Mouse (Mus musculus): ENCODE data around the gene Nhlrc4. TPM values are rescaled to one million over a fixed set of nuclear protein-coding genes. Genes with fewer than 3 reads are reported as not detected.

Gene Nhlrc4
- polyA plus RNA-seq, 1 experiment = not detected

- WGBS = 30% methylated on average over 2 of the region's 2 CpGs
- DNase-seq (ENCODE audit: low read depth, low spot score) = no peak
Observed at GRCm38 (mm10) chr17:25893975-25894617, 50.7 kb downstream of the Nhlrc4 start.

Other genes starting within 250 kb of the Nhlrc4 start
- gene Gng13, start 227.8 kb downstream of the Nhlrc4 start, polyA plus RNA-seq (2012; rRNA removed) = 0.23 and 0.37 TPM in 2 replicates
- 18.4 and 20.4 TPM in 2 replicates for gene Chtf18, start 217.5 kb downstream of the Nhlrc4 start, polyA plus RNA-seq (2012; rRNA removed)
- 22.1 and 22.9 TPM in 2 replicates for gene Rpusd1, start 217.3 kb downstream of the Nhlrc4 start, polyA plus RNA-seq (2012; rRNA removed)
- gene Mslnl, start 208.9 kb downstream of the Nhlrc4 start, polyA plus RNA-seq (2012; rRNA removed) = 0.24 and 0.26 TPM in 2 replicates
- gene Msln, start 190.6 kb downstream of the Nhlrc4 start, polyA plus RNA-seq (2012; rRNA removed) = 4.8 and 8.4 TPM in 2 replicates
- gene Narfl, start 171.2 kb downstream of the Nhlrc4 start, polyA plus RNA-seq (2012; rRNA removed) = 19.6 and 30.2 TPM in 2 replicates
- 24.0 and 26.6 TPM in 2 replicates for gene Haghl, start 159.3 kb downstream of the Nhlrc4 start, polyA plus RNA-seq (2012; rRNA removed)
- gene Ccdc78, start 158.4 kb downstream of the Nhlrc4 start, polyA plus RNA-seq (2012; rRNA removed) = 0.04 TPM in 1 of 2 replicates, not detected in the other
- gene Fam173a, start 152.1 kb downstream of the Nhlrc4 start, polyA plus RNA-seq (2012; rRNA removed) = 91.8 and 108 TPM in 2 replicates
- 1.3 TPM in 1 of 2 replicates, not detected in the other for gene AC134908.4, start 149.3 kb downstream of the Nhlrc4 start, polyA plus RNA-seq (2012; rRNA removed)
- gene Metrn, start 147.8 kb downstream of the Nhlrc4 start, polyA plus RNA-seq (2012; rRNA removed) = 20.9 and 26.5 TPM in 2 replicates
- gene Fbxl16, start 135.9 kb downstream of the Nhlrc4 start, polyA plus RNA-seq (2012; rRNA removed) = 1.6 and 2.1 TPM in 2 replicates
- 30.4 and 39.6 TPM in 2 replicates for gene Wdr24, start 121.3 kb downstream of the Nhlrc4 start, polyA plus RNA-seq (2012; rRNA removed)
- gene Jmjd8, start 116.1 kb downstream of the Nhlrc4 start, polyA plus RNA-seq (2012; rRNA removed) = 48.8 and 54.5 TPM in 2 replicates
- gene Stub1, start 111.6 kb downstream of the Nhlrc4 start, polyA plus RNA-seq (2012; rRNA removed) = 155 and 157 TPM in 2 replicates
- gene Rhbdl1, start 107.7 kb downstream of the Nhlrc4 start, polyA plus RNA-seq (2012; rRNA removed) = 4.1 and 4.6 TPM in 2 replicates
- 22.2 and 32.3 TPM in 2 replicates for gene Gm20683, start 103.2 kb downstream of the Nhlrc4 start, polyA plus RNA-seq (2012; rRNA removed)
- 59.9 and 83.1 TPM in 2 replicates for gene Rhot2, start 100.1 kb downstream of the Nhlrc4 start, polyA plus RNA-seq (2012; rRNA removed)
- 18.6 and 19.8 TPM in 2 replicates for gene Wdr90, start 83.5 kb downstream of the Nhlrc4 start, polyA plus RNA-seq (2012; rRNA removed)
- gene Mcrip2, start 76.2 kb downstream of the Nhlrc4 start, polyA plus RNA-seq (2012; rRNA removed) = 39.8 and 49.0 TPM in 2 replicates
- 78.7 and 115 TPM in 2 replicates for gene Mettl26, start 69.9 kb downstream of the Nhlrc4 start, polyA plus RNA-seq (2012; rRNA removed)
- gene Wfikkn1, start 64.1 kb downstream of the Nhlrc4 start, polyA plus RNA-seq (2012; rRNA removed) = 0.78 and 1.0 TPM in 2 replicates
- gene Rab40c, start 25.2 kb downstream of the Nhlrc4 start, polyA plus RNA-seq (2012; rRNA removed) = 38.0 and 40.7 TPM in 2 replicates
- gene Pigq, start within 50 bp of the Nhlrc4 start, polyA plus RNA-seq (2012; rRNA removed) = 73.7 and 90.3 TPM in 2 replicates
- gene A930017K11Rik, start 7.6 kb upstream of the Nhlrc4 start, polyA plus RNA-seq (2012; rRNA removed) = not detected in 2 replicates
- gene Capn15, start 40.8 kb upstream of the Nhlrc4 start, polyA plus RNA-seq (2012; rRNA removed) = 26.1 and 44.5 TPM in 2 replicates
- gene Rab11fip3, start 124.6 kb upstream of the Nhlrc4 start, polyA plus RNA-seq (2012; rRNA removed) = 41.3 and 65.7 TPM in 2 replicates
- gene Decr2, start 145.4 kb upstream of the Nhlrc4 start, polyA plus RNA-seq (2012; rRNA removed) = 25.1 and 39.0 TPM in 2 replicates
- gene Nme4, start 150.6 kb upstream of the Nhlrc4 start, polyA plus RNA-seq (2012; rRNA removed) = 14.1 and 14.5 TPM in 2 replicates
- gene Tmem8, start 168.3 kb upstream of the Nhlrc4 start, polyA plus RNA-seq (2012; rRNA removed) = 222 and 309 TPM in 2 replicates
- 96.4 and 99.2 TPM in 2 replicates for gene Mrpl28, start 178.5 kb upstream of the Nhlrc4 start, polyA plus RNA-seq (2012; rRNA removed)
- 16.4 and 17.6 TPM in 2 replicates for gene Axin1, start 193.7 kb upstream of the Nhlrc4 start, polyA plus RNA-seq (2012; rRNA removed)

Measured in large intestine, adult 2 months (tissue).